Mouse (Mus musculus): Measurements from ENCODE around the gene Dock2. TPM values are rescaled to one million over a fixed set of nuclear protein-coding genes. Genes with fewer than 3 reads are reported as not detected.

Dock2 gene
- total and polyA plus RNA-seq, 3 experiments, result 60.9 to 101 (median 77.9) TPM

DNA sequence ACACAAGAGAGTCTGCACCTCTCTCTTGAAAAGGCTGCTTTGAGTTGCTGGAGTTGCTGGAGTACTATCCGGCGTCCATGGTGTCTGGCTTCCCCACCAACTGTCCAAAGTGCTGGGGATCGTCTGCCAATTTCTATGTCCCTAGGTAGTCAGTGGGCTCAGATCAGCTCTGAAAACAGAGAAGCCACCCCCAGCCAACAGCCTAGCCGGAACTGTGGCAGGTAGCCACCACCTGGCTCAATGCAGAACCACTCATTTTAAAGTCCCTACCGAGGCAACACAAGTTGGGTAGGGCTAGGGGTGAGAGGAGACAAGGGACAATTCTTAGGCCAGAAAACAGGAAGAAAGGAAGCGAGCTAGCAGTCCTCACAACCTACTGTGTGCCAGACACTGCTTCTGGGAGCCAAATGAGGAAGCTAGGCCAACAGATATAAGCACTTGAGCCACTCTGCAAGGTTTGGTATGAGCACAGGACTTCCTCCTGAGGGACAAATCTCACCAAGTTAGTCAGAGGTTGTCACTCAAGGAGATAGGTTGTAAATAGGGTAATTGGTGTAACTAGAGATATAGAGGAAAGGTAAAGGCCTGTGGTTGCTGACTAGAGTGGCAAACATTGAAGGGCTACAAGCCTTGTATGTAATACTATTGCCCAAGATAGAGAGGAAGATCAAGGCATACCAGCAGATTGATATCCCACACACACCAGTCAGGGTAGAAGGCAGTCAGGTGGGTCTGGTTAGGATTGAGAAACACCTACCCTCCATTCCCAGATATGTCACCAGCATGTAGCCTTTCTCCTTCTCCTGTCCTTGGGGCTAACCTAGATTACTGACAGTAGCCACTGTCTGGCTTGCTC is 394.2 kb downstream of the Dock2 start:
- Histone ChIP-seq H3K9ac (ENCODE audit: control insufficient read depth, low read depth, low read length, poor library complexity, severe bottlenecking) (no peak overlapping the region), H3K9me3 (replicated peaks; ENCODE audit: insufficient read depth, low read length) (no peaks in the 10 kb centered on the region), H3K4me1 (ENCODE audit: control insufficient read depth in 1 of 2, insufficient read depth in 2 of 2, low read length in 2 of 2) (peaks cover 3 to 10% of the 10 kb centered on the region in 2 experiments; a peak in 3 of 4 replicates), H3K27me3 (ENCODE audit: control insufficient read depth in 1 of 2, insufficient read depth in 2 of 2, low read length in 2 of 2) (no peaks in the 10 kb centered on the region), H3K36me3 (ENCODE audit: control insufficient read depth in 1 of 2, insufficient read depth in 2 of 2, low read length in 2 of 2) (peaks cover 5 to 8% of the 10 kb centered on the region in 2 experiments), H3K79me2 (ENCODE audit: control insufficient read depth, insufficient read depth, low read length, poor library complexity) (no peaks in the 10 kb centered on the region), H3K27ac (ENCODE audit: control insufficient read depth, low read depth, low read length) (no peak overlapping the region), H3K4me3 (ENCODE audit: control insufficient read depth in 1 of 2, insufficient read depth in 1 of 2, low read depth in 2 of 2, low read length in 2 of 2) (no peak overlapping the region)
- TF ChIP-seq TBP (IDR thresholded peaks at IDR 0.05; ENCODE audit: low read depth, low read length) (0 out of 2 replicates have a peak, but pooled peaks have one; percentile 42), ELF1 (IDR thresholded peaks at IDR 0.05; ENCODE audit: low read depth, low read length) (peak; percentile 59; the same call in 1 of the 2 replicates), TCF12 (IDR thresholded peaks at IDR 0.05; ENCODE audit: low read depth, low read length) (no peak), ZNF384 (IDR thresholded peaks at IDR 0.05; ENCODE audit: low read depth, low read length) (no peak), SMC3 (IDR thresholded peaks at IDR 0.05; ENCODE audit: low read depth, low read length) (peak; percentile 12; the same call in 1 of the 2 replicates), MXI1 (IDR thresholded peaks at IDR 0.05; ENCODE audit: low read depth, low read length) (0 out of 2 replicates have a peak, but pooled peaks have one; percentile 15), MYC (IDR thresholded peaks at IDR 0.05; ENCODE audit: low read depth, low read length) (0 out of 2 replicates have a peak, but pooled peaks have one; percentile 28), RCOR1 (IDR thresholded peaks at IDR 0.05; ENCODE audit: low read depth, low read length) (peak; percentile 91), EP300 (IDR thresholded peaks at IDR 0.05; ENCODE audit: low read depth in 1 of 2, low read length in 2 of 2) (peak; percentile 42 to 87; a peak in 3 of 4 replicates), NRF1 (IDR thresholded peaks at IDR 0.05; ENCODE audit: insufficient read depth, low read depth, low read length, poor library complexity, severe bottlenecking) (no peak), MAX (IDR thresholded peaks at IDR 0.05; ENCODE audit: low read length) (peak; percentile 35; the same call in 1 of the 2 replicates), GATA1 (IDR thresholded peaks at IDR 0.05; ENCODE audit: low read depth, low read length) (peak; percentile 23; the same call in 1 of the 2 replicates), ZKSCAN1 (IDR thresholded peaks at IDR 0.05; ENCODE audit: low read depth, low read length) (peak; percentile 99)
- DNase-seq (ENCODE audit: low read depth, low spot score), result peak; percentile 91

DNA sequence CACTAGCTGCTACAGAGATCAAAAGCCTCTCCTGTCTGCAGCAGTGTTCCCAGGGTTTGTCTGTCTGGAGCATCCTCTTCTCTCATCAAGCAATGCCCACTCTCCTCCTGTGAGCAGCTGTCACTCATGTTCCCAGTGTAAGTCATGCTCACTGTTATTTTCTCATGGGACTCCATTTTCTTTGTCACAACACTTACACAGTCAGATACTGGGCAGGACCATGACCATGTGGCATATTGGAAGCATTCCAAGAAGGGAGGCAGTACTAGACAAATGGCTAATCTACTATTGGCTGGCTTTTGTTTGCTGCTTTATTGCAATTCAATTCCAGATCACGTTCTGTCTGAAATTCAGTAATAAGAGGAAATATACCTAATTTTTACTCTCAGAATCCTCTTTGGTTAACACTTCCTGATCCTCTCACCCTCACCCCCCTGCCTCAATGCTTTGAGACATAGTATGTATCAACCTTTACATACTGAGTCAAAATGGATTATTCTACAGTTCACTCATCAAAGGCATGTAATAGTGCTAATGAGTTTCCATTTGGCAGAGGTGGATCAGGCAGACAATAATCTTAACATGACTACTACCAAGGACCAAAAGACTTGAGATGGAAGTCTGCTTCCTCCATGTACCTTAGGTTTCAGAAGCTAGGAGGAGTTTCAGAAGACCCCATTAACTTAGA is 398.5 kb downstream of the Dock2 start:
- Histone ChIP-seq H3K9me3 (replicated peaks; ENCODE audit: insufficient read depth, low read length) (no peaks in the 10 kb centered on the region), H3K27ac (ENCODE audit: control insufficient read depth, low read depth, low read length) (no peak overlapping the region), H3K79me2 (ENCODE audit: control insufficient read depth, insufficient read depth, low read length, poor library complexity) (no peaks in the 10 kb centered on the region), H3K36me3 (ENCODE audit: control insufficient read depth in 1 of 2, insufficient read depth in 2 of 2, low read length in 2 of 2) (peaks cover 4 to 8% of the 10 kb centered on the region in 2 experiments), H3K4me3 (ENCODE audit: control insufficient read depth in 1 of 2, insufficient read depth in 1 of 2, low read depth in 2 of 2, low read length in 2 of 2) (no peak overlapping the region), H3K9ac (ENCODE audit: control insufficient read depth, low read depth, low read length, poor library complexity, severe bottlenecking) (no peak overlapping the region), H3K4me1 (ENCODE audit: control insufficient read depth in 1 of 2, insufficient read depth in 2 of 2, low read length in 2 of 2) (peaks cover 3 to 8% of the 10 kb centered on the region in 2 experiments; a peak in 3 of 4 replicates), H3K27me3 (ENCODE audit: control insufficient read depth in 1 of 2, insufficient read depth in 2 of 2, low read length in 2 of 2) (no peaks in the 10 kb centered on the region)
- TF ChIP-seq MAX (IDR thresholded peaks at IDR 0.05; ENCODE audit: low read length) (peak; percentile 58), MXI1 (IDR thresholded peaks at IDR 0.05; ENCODE audit: low read depth, low read length) (peak; percentile 65; the same call in 1 of the 2 replicates), CHD1 (IDR thresholded peaks at IDR 0.05; ENCODE audit: low read depth, low read length) (no peak), SIN3A (IDR thresholded peaks at IDR 0.05; ENCODE audit: low read length) (peak; percentile 43; the same call in 1 of the 2 replicates), HCFC1 (IDR thresholded peaks at IDR 0.05; ENCODE audit: low read depth, low read length) (no peak), USF1 (IDR thresholded peaks at IDR 0.05; ENCODE audit: low read depth, low read length) (peak; percentile 46; the same call in 1 of the 2 replicates), MYC (IDR thresholded peaks at IDR 0.05; ENCODE audit: low read depth, low read length) (peak; percentile 58; the same call in 1 of the 2 replicates)
- peak; percentile 58 for DNase-seq (ENCODE audit: low read depth, low spot score)

Data from MEL (cell line).